Comparison of ENCODE assay signal across 8 mouse cellular contexts in genomic region chr4:107434356-107435237, GRCm38 (mm10). TPM values are rescaled to one million over a fixed set of nuclear protein-coding genes. Genes with fewer than 3 reads are reported as not detected.
A peak's percentile ranks its signal among the peaks of the same experiment; 100 is the strongest.
DNase-seq lines count a peak whose midpoint lies in the region; ATAC-seq and TF ChIP-seq lines count a peak whose summit lies in the region.

Gene Glis1, plus strand, starts transcription at chr4:107434591.

- no peak for TF ChIP-seq CTCF in MEL (IDR thresholded peaks at IDR 0.05 in 2 of 3, conservative IDR thresholded peaks at IDR 0.05 in 1 of 3; ENCODE audit: control insufficient read depth in 1 of 3, insufficient read depth in 1 of 3, low read depth in 2 of 3, low read length in 3 of 3, poor library complexity in 1 of 3, severe bottlenecking in 1 of 3)
- no peak for TF ChIP-seq CTCF in bone marrow macrophage, adult 2 months (IDR thresholded peaks at IDR 0.05; ENCODE audit: low read depth, low read length)
- TF ChIP-seq CTCF in lung, postnatal 0 days (IDR thresholded peaks at IDR 0.05): no peak

- peak within 1 kb of the TSS; percentile 35 to 60; a peak in 3 of 4 replicates for H3K4me3 ChIP-seq in MEL (ENCODE audit: control insufficient read depth in 1 of 2, insufficient read depth in 1 of 2, low read depth in 2 of 2, low read length in 2 of 2)
- peak within 1 kb of the TSS; percentile 55 for H3K4me3 ChIP-seq in bone marrow macrophage, adult 2 months (ENCODE audit: insufficient read depth, low read length)
- H3K4me3 ChIP-seq in hindbrain, embryonic 10.5 days: peak within 1 kb of the TSS; percentile 71
- peak within 1 kb of the TSS; percentile 57 for H3K4me3 ChIP-seq in lung, postnatal 0 days (ENCODE audit: low read depth, low read length)

- no peaks in the 10 kb centered on the region for H3K4me1 ChIP-seq in MEL (ENCODE audit: control insufficient read depth in 1 of 2, insufficient read depth in 2 of 2, low read length in 2 of 2)
- no peaks in the 10 kb centered on the region for H3K4me1 ChIP-seq in bone marrow macrophage, adult 2 months (ENCODE audit: control insufficient read depth, insufficient read depth, low read length)
- peaks cover 23% of the 10 kb centered on the region for H3K4me1 ChIP-seq in hindbrain, embryonic 10.5 days (replicated peaks)
- no peaks in the 10 kb centered on the region for H3K4me1 ChIP-seq in lung, postnatal 0 days (ENCODE audit: insufficient read depth, low read depth, low read length)

- no peak for TF ChIP-seq EP300 in MEL (IDR thresholded peaks at IDR 0.05; ENCODE audit: low read depth in 1 of 2, low read length in 2 of 2)
- no peak for TF ChIP-seq EP300 in lung, postnatal 0 days (IDR thresholded peaks at IDR 0.05)

- H3K27me3 ChIP-seq in MEL (ENCODE audit: control insufficient read depth in 1 of 2, insufficient read depth in 2 of 2, low read length in 2 of 2): peaks cover 0 to 3% of the 10 kb centered on the region in 2 experiments; a peak in 3 of 4 replicates
- H3K27me3 ChIP-seq in hindbrain, embryonic 10.5 days (ENCODE audit: insufficient read depth, poor library complexity, severe bottlenecking): peaks cover 77% of the 10 kb centered on the region
- H3K27me3 ChIP-seq in lung, postnatal 0 days (replicated peaks; ENCODE audit: insufficient read depth, low read length): peaks cover 30% of the 10 kb centered on the region

- TF ChIP-seq POLR2A in MEL (IDR thresholded peaks at IDR 0.05; ENCODE audit: control insufficient read depth in 1 of 2, insufficient read depth in 1 of 2, low read depth in 1 of 2, low read length in 2 of 2, poor library complexity in 1 of 2): no peak
- no peak for TF ChIP-seq POLR2A in bone marrow macrophage, adult 2 months (IDR thresholded peaks at IDR 0.05; ENCODE audit: borderline replicate concordance, low read depth, low read length)

- peak within 1 kb of the TSS; percentile 45; the same call in 1 of the 2 replicates for H3K9ac ChIP-seq in MEL (ENCODE audit: control insufficient read depth, low read depth, low read length, poor library complexity, severe bottlenecking)
- H3K9ac ChIP-seq in lung, postnatal 0 days (replicated peaks; ENCODE audit: low read depth): 0 out of 2 replicates have a peak within 1 kb of the TSS, but pooled peaks have one; percentile 2

- DNase-seq in MEL (ENCODE audit: low read depth, low spot score): peak; percentile 47
- DNase-seq in frontal cortex, postnatal 10 days (ENCODE audit: low spot score in 2 of 2): peak; percentile 41 to 44
- peak; percentile 77 for DNase-seq in hindbrain, embryonic 10.5 days (ENCODE audit: low spot score)
- peak; percentile 58 to 60 for DNase-seq in layer of hippocampus, postnatal 10 days (ENCODE audit: low spot score in 2 of 2)
- DNase-seq in lung, postnatal 0 days (ENCODE audit: low spot score): peak; percentile 84
- DNase-seq in retina, postnatal 7 days (ENCODE audit: low read depth, low spot score): peak; percentile 46

- no peaks in the 10 kb centered on the region for H3K9me3 ChIP-seq in MEL (replicated peaks; ENCODE audit: insufficient read depth, low read length)
- no peaks in the 10 kb centered on the region for H3K9me3 ChIP-seq in hindbrain, embryonic 10.5 days
- no peaks in the 10 kb centered on the region for H3K9me3 ChIP-seq in lung, postnatal 0 days (ENCODE audit: low read length)

- H3K27ac ChIP-seq in MEL (ENCODE audit: control insufficient read depth, low read depth, low read length): no peak within 1 kb of the TSS
- no peak within 1 kb of the TSS for H3K27ac ChIP-seq in bone marrow macrophage, adult 2 months (ENCODE audit: insufficient read depth, low read depth, low read length)
- H3K27ac ChIP-seq in hindbrain, embryonic 10.5 days: peak within 1 kb of the TSS; percentile 75
- H3K27ac ChIP-seq in lung, postnatal 0 days (ENCODE audit: low read length): no peak within 1 kb of the TSS

- no peak for TF ChIP-seq RAD21 in MEL (IDR thresholded peaks at IDR 0.05; ENCODE audit: low read depth, low read length)

- H3K36me3 ChIP-seq in MEL (ENCODE audit: control insufficient read depth in 1 of 2, insufficient read depth in 2 of 2, low read length in 2 of 2): no peaks in the 10 kb centered on the region
- no peaks in the 10 kb centered on the region for H3K36me3 ChIP-seq in hindbrain, embryonic 10.5 days
- H3K36me3 ChIP-seq in lung, postnatal 0 days (ENCODE audit: insufficient read depth, low read length): no peaks in the 10 kb centered on the region

- peak; percentile 97 for ATAC-seq in lung, postnatal 0 days
- no peak for ATAC-seq in erythroid progenitor cell, adult 5-6 weeks (replicated peaks; ENCODE audit: low FRiP score, poor library complexity, severe bottlenecking)

- no peaks in the 10 kb centered on the region for H3K79me2 ChIP-seq in MEL (ENCODE audit: control insufficient read depth, insufficient read depth, low read length, poor library complexity)

- WGBS in hindbrain, embryonic 10.5 days: under 1% methylated on average over 112 of the region's 112 CpGs
- WGBS in lung, postnatal 0 days: under 1% methylated on average over 78 of the region's 112 CpGs

- peak within 1 kb of the TSS; percentile 94 for H3K4me2 ChIP-seq in lung, postnatal 0 days (replicated peaks; ENCODE audit: low read depth, low read length)

TF ChIP-seq in MEL, 35 proteins besides CTCF, POLR2A, EP300 and RAD21:
- no peak for TF ChIP-seq USF1 (IDR thresholded peaks at IDR 0.05; ENCODE audit: low read depth, low read length)
- TF ChIP-seq KAT2A (conservative IDR thresholded peaks at IDR 0.05; ENCODE audit: low read depth, low read length): no peak
- TF ChIP-seq MYB (IDR thresholded peaks at IDR 0.05; ENCODE audit: low read depth, low read length): no peak
- no peak for TF ChIP-seq MEF2A (IDR thresholded peaks at IDR 0.05; ENCODE audit: extremely low read depth, insufficient replicate concordance, low read depth, low read length, poor library complexity, severe bottlenecking)
- no peak for TF ChIP-seq CHD2 (IDR thresholded peaks at IDR 0.05; ENCODE audit: low read length)
- no peak for TF ChIP-seq SIN3A (IDR thresholded peaks at IDR 0.05; ENCODE audit: low read length)
- TF ChIP-seq CHD1 (IDR thresholded peaks at IDR 0.05; ENCODE audit: low read depth, low read length): no peak
- TF ChIP-seq MAZ (IDR thresholded peaks at IDR 0.05; ENCODE audit: low read depth, low read length): no peak
- no peak for TF ChIP-seq MYC (IDR thresholded peaks at IDR 0.05; ENCODE audit: low read depth, low read length)
- TF ChIP-seq GABPA (IDR thresholded peaks at IDR 0.05; ENCODE audit: low read depth, low read length): no peak
- TF ChIP-seq RCOR1 (IDR thresholded peaks at IDR 0.05; ENCODE audit: low read depth, low read length): no peak
- no peak for TF ChIP-seq HCFC1 (IDR thresholded peaks at IDR 0.05; ENCODE audit: low read depth, low read length)
- no peak for TF ChIP-seq JUND (IDR thresholded peaks at IDR 0.05; ENCODE audit: low read depth, low read length)
- no peak for TF ChIP-seq SMC3 (IDR thresholded peaks at IDR 0.05; ENCODE audit: low read depth, low read length)
- TF ChIP-seq TCF12 (IDR thresholded peaks at IDR 0.05; ENCODE audit: low read depth, low read length): no peak
- no peak for TF ChIP-seq TAL1 (IDR thresholded peaks at IDR 0.05; ENCODE audit: low read length)
- no peak for TF ChIP-seq BHLHE40 (IDR thresholded peaks at IDR 0.05; ENCODE audit: borderline replicate concordance, low read depth, low read length)
TF ChIP-seq in MEL: peak in this region for 0.

RNA-seq across cellular contexts. Expression of gene Glis1, which starts in this region (rescaled TPM):
- 0.46 TPM in 1 of 2 replicates, not detected in the other for total RNA-seq in MEL (2012; rRNA removed)
- under 1 TPM in 1 of 2 experiments, not detected in 1; 0.93 TPM for polyA plus RNA-seq in MEL (2012; ENCODE audit: insufficient read depth in 1 of 2, insufficient read length in 2 of 2, low read depth in 1 of 2, low replicate concordance in 2 of 2, missing spikeins in 1 of 2)
- polyA plus RNA-seq in bone marrow macrophage, adult 2 months (2012; ENCODE audit: insufficient read depth, insufficient read length, missing spikeins): not detected in 2 replicates
- 2.9 and 6.3 TPM in 2 replicates for polyA plus RNA-seq in hindbrain, embryonic 10.5 days (2016; fragmentation: Nextera tagmentation; extraction: Ambion mirVana)
- 1 to 10 TPM; 1.1 to 2.4 TPM for total RNA-seq in layer of hippocampus, postnatal 10 days (2021)
- polyA plus RNA-seq in lung, postnatal 0 days (2015; fragmentation: Nextera tagmentation; extraction: Ambion mirVana): 0.52 and 0.76 TPM in 2 replicates
- total RNA-seq in erythroid progenitor cell, adult 5-6 weeks (2015; ENCODE audit: low replicate concordance): not detected in 2 replicates
- 0.13 TPM in 1 of 2 replicates, not detected in the other for total RNA-seq in erythroid progenitor cell, adult 5-6 weeks (2017; ENCODE audit: low replicate concordance)

Comparison
In these comparisons a context has a peak if more than half of its experiments do, and no peak if none do; other contexts are left out.
1. Peak in DNase-seq, H3K4me3 ChIP-seq and H3K9ac ChIP-seq in MEL; RNA of the gene not detected or under 1 TPM.
2. Peak in DNase-seq, ATAC-seq, H3K4me3 ChIP-seq, H3K9ac ChIP-seq and H3K4me2 ChIP-seq in lung, postnatal 0 days; RNA of the gene not detected or under 1 TPM.